ENCODE assay signal across 24 mouse cellular contexts in genomic region chr6:3485133-3485532, GRCm38 (mm10). TPM values are rescaled to one million over a fixed set of nuclear protein-coding genes. Genes with fewer than 3 reads are reported as not detected.
"Had no signal": no experiment of that assay in that cellular context is flagged by ENCODE, and none has a peak within 500 bp of the region (broad histone marks: within the 10 kb centered on the region; RNA-seq: fewer than 3 reads in every experiment).

No protein-coding gene starts in this region.

- H3K27me3 ChIP-seq: heart, embryonic 12.5 days; hindbrain, embryonic 12.5 days; intestine, embryonic 15.5 days; limb, embryonic 12.5 days had no signal

- H3K4me3 ChIP-seq: heart, embryonic 10.5 days; heart, embryonic 12.5 days; hindbrain, embryonic 10.5 days; hindbrain, embryonic 12.5 days; intestine, embryonic 15.5 days; limb, embryonic 10.5 days; limb, embryonic 12.5 days had no signal

- H3K27ac ChIP-seq: heart, embryonic 10.5 days; hindbrain, embryonic 10.5 days; hindbrain, embryonic 12.5 days; hindbrain, embryonic 14.5 days; intestine, embryonic 15.5 days; limb, embryonic 10.5 days; limb, embryonic 12.5 days had no signal

- H3K9me3 ChIP-seq: heart, embryonic 10.5 days; heart, embryonic 12.5 days; hindbrain, embryonic 10.5 days; hindbrain, embryonic 12.5 days; intestine, embryonic 15.5 days; limb, embryonic 10.5 days; limb, embryonic 12.5 days had no signal

- H3K4me2 ChIP-seq: heart, embryonic 12.5 days; hindbrain, embryonic 12.5 days; hindbrain, embryonic 14.5 days; intestine, embryonic 15.5 days; limb, embryonic 12.5 days; liver, embryonic 11.5 days had no signal

- H3K9ac ChIP-seq: heart, embryonic 12.5 days; hindbrain, embryonic 12.5 days; hindbrain, embryonic 14.5 days; intestine, embryonic 15.5 days; limb, embryonic 12.5 days had no signal

- H3K4me1 ChIP-seq: heart, embryonic 10.5 days; heart, embryonic 12.5 days; hindbrain, embryonic 10.5 days; hindbrain, embryonic 12.5 days; intestine, embryonic 15.5 days; limb, embryonic 10.5 days; limb, embryonic 12.5 days had no signal

- H3K36me3 ChIP-seq: heart, embryonic 10.5 days; heart, embryonic 12.5 days; hindbrain, embryonic 10.5 days; hindbrain, embryonic 12.5 days; intestine, embryonic 15.5 days; limb, embryonic 10.5 days; limb, embryonic 12.5 days had no signal

- DNase-seq: gastrocnemius, postnatal 14 days; gastrocnemius, postnatal 36 days; heart, adult 18-20 months; heart, postnatal 10 days; heart, postnatal 4 days; kidney, adult 18-20 months; kidney, adult 8-10 months; kidney, postnatal 10 days; kidney, postnatal 36 days; layer of hippocampus, adult 9-11 months; layer of hippocampus, postnatal 36 days; liver had no signal

- ATAC-seq: hindbrain, embryonic 16.5 days; inflammation-experienced regulatory T-cells, adult 6 months; intestine, embryonic 15.5 days; intestine, postnatal 0 days had no signal

RNA-seq across cellular contexts. Expression of gene Hepacam2, which starts 13.0 kb away (rescaled TPM):
- total RNA-seq: gastrocnemius, postnatal 14 days; gastrocnemius, postnatal 36 days had no signal
- polyA plus RNA-seq: heart, embryonic 12.5 days had no signal
